Mouse (Mus musculus): ENCODE measurements at regions not wholly inside any gene's neighbourhood (a gene's known extent, or its start where the extent isn't known, plus 50 kb on each side); places are given as distances from the start of the nearest gene placed in this dataset.

- no peak for ATAC-seq (ENCODE audit: low FRiP score, low read depth)
- no peak overlapping the region for H3K27ac ChIP-seq (replicated peaks)
- no peak overlapping the region for H3K4me2 ChIP-seq
- H3K9me3 ChIP-seq, result no peaks in the 10 kb centered on the region
- WGBS, result 80% methylated on average over 15 of the region's 15 CpGs
- no peaks in the 10 kb centered on the region for H3K4me1 ChIP-seq (replicated peaks)
- no peak overlapping the region for H3K9ac ChIP-seq
- H3K27me3 ChIP-seq, result no peaks in the 10 kb centered on the region
- no peaks in the 10 kb centered on the region for H3K36me3 ChIP-seq
- H3K4me3 ChIP-seq, result no peak overlapping the region
These were observed 103.0 kb downstream of the Zbtb18 start for GRCm38 (mm10) chr1:177545031-177545735.

GRCm38 (mm10) chr1:177547716-177548115 is 105.6 kb downstream of the Zbtb18 start:
- 88% methylated on average over 6 of the region's 6 CpGs for WGBS
- ATAC-seq (ENCODE audit: low FRiP score, low read depth), result no peak
- H3K4me2 ChIP-seq, result no peak overlapping the region
- H3K27me3 ChIP-seq, result no peaks in the 10 kb centered on the region
- H3K4me3 ChIP-seq, result no peak overlapping the region
- no peak overlapping the region for H3K9ac ChIP-seq
- no peak overlapping the region for H3K27ac ChIP-seq (replicated peaks)
- no peaks in the 10 kb centered on the region for H3K4me1 ChIP-seq (replicated peaks)
- no peaks in the 10 kb centered on the region for H3K9me3 ChIP-seq
- H3K36me3 ChIP-seq, result no peaks in the 10 kb centered on the region

GRCm38 (mm10) chr1:177555471-177556291 is 113.5 kb downstream of the Zbtb18 start:
- Histone ChIP-seq H3K4me3 (no peak overlapping the region), H3K4me1 (replicated peaks) (peaks cover 6% of the 10 kb centered on the region; the same call in 1 of the 2 replicates), H3K4me2 (peak overlapping the region; percentile 38), H3K36me3 (no peaks in the 10 kb centered on the region), H3K9ac (no peak overlapping the region), H3K9me3 (no peaks in the 10 kb centered on the region), H3K27ac (replicated peaks) (no peak overlapping the region), H3K27me3 (no peaks in the 10 kb centered on the region)
- ATAC-seq (ENCODE audit: low FRiP score, low read depth), result peak; percentile 72
- 6% methylated on average over 15 of the region's 15 CpGs for WGBS

GRCm38 (mm10) chr1:177557432-177557831 is 115.3 kb downstream of the Zbtb18 start:
- Histone ChIP-seq H3K27me3 (no peaks in the 10 kb centered on the region), H3K9ac (no peak overlapping the region), H3K4me1 (replicated peaks) (peaks cover 12% of the 10 kb centered on the region), H3K4me2 (no peak overlapping the region), H3K4me3 (no peak overlapping the region), H3K27ac (replicated peaks) (no peak overlapping the region), H3K9me3 (no peaks in the 10 kb centered on the region), H3K36me3 (no peaks in the 10 kb centered on the region)
- no peak for ATAC-seq (ENCODE audit: low FRiP score, low read depth)
- WGBS, result 76% methylated on average over 6 of the region's 6 CpGs

GRCm38 (mm10) chr1:177557856-177558255 is 115.7 kb downstream of the Zbtb18 start:
- Histone ChIP-seq H3K27ac (replicated peaks) (no peak overlapping the region), H3K27me3 (no peaks in the 10 kb centered on the region), H3K4me1 (replicated peaks) (peaks cover 14% of the 10 kb centered on the region), H3K36me3 (no peaks in the 10 kb centered on the region), H3K9ac (no peak overlapping the region), H3K4me2 (no peak overlapping the region), H3K4me3 (no peak overlapping the region), H3K9me3 (no peaks in the 10 kb centered on the region)
- whole genome bisulfite sequencing, result 78% methylated on average over 4 of the region's 4 CpGs
- ATAC-seq (ENCODE audit: low FRiP score, low read depth), result no peak

GRCm38 (mm10) chr1:177561716-177562588 is 119.8 kb downstream of the Zbtb18 start:
- no peak overlapping the region for H3K9ac ChIP-seq
- ATAC-seq (ENCODE audit: low FRiP score, low read depth), result peak; percentile 42; the same call in 1 of the 2 replicates
- H3K9me3 ChIP-seq, result no peaks in the 10 kb centered on the region
- no peaks in the 10 kb centered on the region for H3K36me3 ChIP-seq
- H3K27me3 ChIP-seq, result no peaks in the 10 kb centered on the region
- H3K27ac ChIP-seq (replicated peaks), result no peak overlapping the region
- H3K4me2 ChIP-seq, result peak overlapping the region; percentile 48
- peaks cover 8% of the 10 kb centered on the region for H3K4me1 ChIP-seq (replicated peaks)
- no peak overlapping the region for H3K4me3 ChIP-seq
- 13% methylated on average over 17 of the region's 17 CpGs for WGBS

- no peaks in the 10 kb centered on the region for H3K27me3 ChIP-seq
- ATAC-seq (ENCODE audit: low FRiP score, low read depth), result no peak
- H3K36me3 ChIP-seq, result no peaks in the 10 kb centered on the region
- H3K9ac ChIP-seq, result no peak overlapping the region
- peak overlapping the region; percentile 48 for H3K4me2 ChIP-seq
- peaks cover 8% of the 10 kb centered on the region for H3K4me1 ChIP-seq (replicated peaks)
- H3K4me3 ChIP-seq, result no peak overlapping the region
- 13% methylated on average over 5 of the region's 5 CpGs for WGBS
- no peaks in the 10 kb centered on the region for H3K9me3 ChIP-seq
- H3K27ac ChIP-seq (replicated peaks), result no peak overlapping the region
These were observed 120.4 kb downstream of the Zbtb18 start for GRCm38 (mm10) chr1:177562589-177562912.

GRCm38 (mm10) chr1:177565678-177566077 is 123.5 kb downstream of the Zbtb18 start:
- no peak for ATAC-seq (ENCODE audit: low FRiP score, low read depth)
- no peaks in the 10 kb centered on the region for H3K9me3 ChIP-seq
- H3K27ac ChIP-seq (replicated peaks), result no peak overlapping the region
- no peak overlapping the region for H3K4me2 ChIP-seq
- 89% methylated on average over 3 of the region's 3 CpGs for WGBS
- H3K4me3 ChIP-seq, result no peak overlapping the region
- no peak overlapping the region for H3K9ac ChIP-seq
- H3K27me3 ChIP-seq, result no peaks in the 10 kb centered on the region
- H3K36me3 ChIP-seq, result no peaks in the 10 kb centered on the region
- H3K4me1 ChIP-seq (replicated peaks), result peaks cover 8% of the 10 kb centered on the region

- WGBS, result 91% methylated on average over 9 of the region's 9 CpGs
- ATAC-seq (ENCODE audit: low FRiP score, low read depth), result no peak
- Histone ChIP-seq H3K9ac (no peak overlapping the region), H3K9me3 (no peaks in the 10 kb centered on the region), H3K4me2 (no peak overlapping the region), H3K27ac (replicated peaks) (no peak overlapping the region), H3K27me3 (no peaks in the 10 kb centered on the region), H3K4me3 (no peak overlapping the region), H3K36me3 (no peaks in the 10 kb centered on the region), H3K4me1 (replicated peaks) (no peaks in the 10 kb centered on the region)
These were observed 126.1 kb downstream of the Zbtb18 start for GRCm38 (mm10) chr1:177568056-177568816.

- no peak overlapping the region for H3K9ac ChIP-seq
- no peak for ATAC-seq (ENCODE audit: low FRiP score, low read depth)
- H3K4me2 ChIP-seq, result no peak overlapping the region
- H3K4me1 ChIP-seq (replicated peaks), result no peaks in the 10 kb centered on the region
- no peak overlapping the region for H3K4me3 ChIP-seq
- H3K27ac ChIP-seq (replicated peaks), result no peak overlapping the region
- WGBS, result 89% methylated on average over 6 of the region's 6 CpGs
- no peaks in the 10 kb centered on the region for H3K36me3 ChIP-seq
- no peaks in the 10 kb centered on the region for H3K9me3 ChIP-seq
- H3K27me3 ChIP-seq, result no peaks in the 10 kb centered on the region
These were observed 127.4 kb downstream of the Zbtb18 start for GRCm38 (mm10) chr1:177569572-177569971.

GRCm38 (mm10) chr1:177573017-177573725 is 131.0 kb downstream of the Zbtb18 start:
- Histone ChIP-seq H3K4me1 (replicated peaks) (no peaks in the 10 kb centered on the region), H3K9me3 (no peaks in the 10 kb centered on the region), H3K9ac (no peak overlapping the region), H3K4me3 (no peak overlapping the region), H3K4me2 (no peak overlapping the region), H3K27ac (replicated peaks) (peak overlapping the region; percentile 25; the same call in 1 of the 2 replicates), H3K27me3 (no peaks in the 10 kb centered on the region), H3K36me3 (no peaks in the 10 kb centered on the region)
- 74% methylated on average over 17 of the region's 17 CpGs for whole genome bisulfite sequencing
- peak; percentile 75 for ATAC-seq (ENCODE audit: low FRiP score, low read depth)

All from hindbrain, embryonic 15.5 days (tissue).